Mouse (Mus musculus) intestine, embryonic 16.5 days (tissue): Measurements from ENCODE around the gene D330045A20Rik. TPM values are rescaled to one million over a fixed set of nuclear protein-coding genes. Genes with fewer than 3 reads are reported as not detected.

Experiments
- ATAC-seq: fragments of 200-750 bp; cut with Nextera tagmentation; 2 replicates; pipeline ENCODE4 v1.8.0; 2017; ENCODE audit warnings: moderate TSS enrichment, moderate library complexity
- H3K27ac ChIP-seq: fragments of 300-500 bp; sonication (generic); 2 replicates; pipeline ENCODE4 v1.5.1; 2014; ENCODE audit warnings: mild to moderate bottlenecking, low read length
- H3K27me3 ChIP-seq: fragments of 300-500 bp; sonication (generic); replicated peaks from 2 replicates; pipeline ENCODE4 v1.6.1; 2014; ENCODE audit warnings: low read length, control low read depth, mixed read lengths; ENCODE audit not compliant: control insufficient read depth, insufficient read depth
- H3K36me3 ChIP-seq: fragments of 300-500 bp; sonication (generic); 2 replicates; pipeline ENCODE4 v1.6.1; 2014; ENCODE audit warnings: low read length, control low read depth; ENCODE audit not compliant: control insufficient read depth, insufficient read depth
- H3K4me1 ChIP-seq: fragments of 300-500 bp; sonication (generic); 2 replicates; pipeline ENCODE4 v1.6.1; 2014; ENCODE audit warnings: low read length, control low read depth, mixed read lengths; ENCODE audit not compliant: control insufficient read depth, insufficient read depth
- H3K4me2 ChIP-seq: fragments of 300-500 bp; sonication (generic); 2 replicates; pipeline ENCODE4 v1.6.1; 2014; ENCODE audit warnings: low read depth, low read length, control low read depth
- H3K4me3 ChIP-seq: fragments of 300-500 bp; sonication (generic); 2 replicates; pipeline ENCODE4 v1.5.1; 2014; ENCODE audit warnings: mild to moderate bottlenecking, low read length
- H3K9ac ChIP-seq: fragments of 300-500 bp; sonication (generic); 2 replicates; pipeline ENCODE4 v1.6.1; 2014; ENCODE audit warnings: low read depth, low read length
- H3K9me3 ChIP-seq: fragments of 300-500 bp; sonication (generic); 2 replicates; pipeline ENCODE4 v1.6.1; 2016; ENCODE audit warnings: low read length, control low read depth; ENCODE audit not compliant: control insufficient read depth
- WGBS: fragments of 180-500 bp; shearing (Covaris S2); extraction: QIAGEN DNeasy Blood & Tissue Kit; methylation state at CpG from one replicate; pipeline ENCODE4 v1.1.7; 2014; 5-methylcytosine and 5-hydroxymethylcytosine counted together
- polyA plus RNA-seq: library from polyadenylated mRNA; unstranded; fragments of >200 nt; fragmentation: Nextera tagmentation; extraction: Ambion mirVana; gene quantifications from 2 replicates; pipeline ENCODE4 v1.2.1, GENCODE M21; 2015

The D330045A20Rik gene
- polyA plus RNA-seq, 1 experiment from 2014 or later = 3.3 TPM

GRCm38 (mm10) chrX:139524303-139525091, 44.3 kb downstream of the D330045A20Rik start:
- Histone ChIP-seq H3K4me2 (peak overlapping the region; percentile 37; the same call in 1 of the 2 replicates), H3K27ac (peak overlapping the region; percentile 76), H3K9me3 (no peaks in the 10 kb centered on the region), H3K36me3 (no peaks in the 10 kb centered on the region), H3K4me1 (no peaks in the 10 kb centered on the region), H3K4me3 (no peak overlapping the region), H3K9ac (no peak overlapping the region), H3K27me3 (no peaks in the 10 kb centered on the region)
- peak; percentile 95 for ATAC-seq
- 63% methylated on average over 5 of the region's 5 CpGs for WGBS

DNA sequence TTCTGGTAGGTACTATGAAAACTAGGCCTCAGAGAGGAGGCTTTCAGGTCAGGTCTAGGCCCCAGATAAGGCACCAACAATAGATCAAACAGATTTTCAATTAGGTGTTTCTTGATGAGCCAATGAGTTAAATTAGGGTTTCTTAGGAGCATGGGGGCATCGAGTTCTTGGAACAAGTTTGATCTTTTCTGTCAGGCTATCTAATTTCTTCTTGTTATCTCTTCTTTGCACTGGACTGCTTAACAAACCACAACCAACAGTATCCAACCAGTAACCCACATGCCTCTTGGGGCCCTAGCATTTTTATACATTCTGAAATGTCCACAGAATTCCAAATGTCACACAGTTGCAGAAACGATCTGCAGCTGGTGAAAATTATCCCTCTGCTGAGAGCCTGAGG, 45.6 kb downstream of the D330045A20Rik start:
- no peak overlapping the region for H3K27ac ChIP-seq
- no peak overlapping the region for H3K4me3 ChIP-seq
- no peaks in the 10 kb centered on the region for H3K4me1 ChIP-seq
- 82% methylated on average over 2 of the region's 2 CpGs for WGBS
- H3K27me3 ChIP-seq = no peaks in the 10 kb centered on the region
- no peak for ATAC-seq
- H3K4me2 ChIP-seq = no peak overlapping the region
- H3K9me3 ChIP-seq = no peaks in the 10 kb centered on the region
- no peaks in the 10 kb centered on the region for H3K36me3 ChIP-seq
- no peak overlapping the region for H3K9ac ChIP-seq

DNA sequence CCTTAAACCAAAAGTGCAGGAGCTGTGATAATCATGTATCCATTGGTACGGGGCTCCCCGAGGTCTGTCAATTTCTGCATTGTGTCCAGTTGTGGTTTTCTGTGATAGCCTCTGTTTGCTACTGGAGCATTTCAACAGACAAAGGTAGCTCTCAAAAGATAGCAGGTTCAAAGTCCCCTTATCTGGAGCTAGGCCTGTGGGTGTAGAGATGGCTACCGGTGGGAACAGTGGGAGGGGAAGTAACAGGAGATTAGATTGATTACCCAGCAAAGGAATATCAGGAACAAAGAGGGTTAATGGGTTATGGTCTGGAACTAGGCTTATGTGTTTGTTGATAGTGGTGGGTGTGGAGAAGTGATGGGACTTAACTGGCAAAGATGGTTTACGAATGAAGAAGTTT, 46.8 kb downstream of the D330045A20Rik start:
- Histone ChIP-seq H3K27ac (no peak overlapping the region), H3K9ac (no peak overlapping the region), H3K9me3 (no peaks in the 10 kb centered on the region), H3K36me3 (no peaks in the 10 kb centered on the region), H3K4me1 (no peaks in the 10 kb centered on the region), H3K4me3 (no peak overlapping the region), H3K4me2 (no peak overlapping the region), H3K27me3 (no peaks in the 10 kb centered on the region)
- WGBS = 68% methylated on average over 4 of the region's 4 CpGs
- ATAC-seq = peak; percentile 65

DNA sequence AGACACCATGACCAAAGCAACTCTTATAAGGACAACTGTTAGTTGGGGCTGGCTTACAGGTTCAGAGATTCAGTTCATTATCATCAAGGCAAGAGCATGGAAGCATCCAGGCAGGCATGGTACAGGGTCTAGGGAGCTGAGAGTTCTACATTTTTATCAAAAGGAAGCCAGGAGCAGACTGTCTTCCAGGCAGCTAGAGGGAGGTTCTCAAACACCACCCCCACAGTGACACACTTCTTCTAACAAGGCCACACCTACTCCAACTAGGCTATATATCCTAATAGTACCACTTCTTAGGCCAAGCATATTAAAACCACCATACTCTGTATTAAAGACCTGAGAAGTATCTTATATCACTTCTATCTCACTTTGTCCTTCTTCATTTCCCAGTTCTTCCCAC, 49.5 kb downstream of the D330045A20Rik start:
- Histone ChIP-seq H3K4me2 (no peak overlapping the region), H3K4me3 (no peak overlapping the region), H3K27me3 (no peaks in the 10 kb centered on the region), H3K4me1 (no peaks in the 10 kb centered on the region), H3K9ac (no peak overlapping the region), H3K27ac (no peak overlapping the region), H3K9me3 (no peaks in the 10 kb centered on the region), H3K36me3 (no peaks in the 10 kb centered on the region)
- no peak for ATAC-seq

- Histone ChIP-seq H3K36me3 (no peaks in the 10 kb centered on the region), H3K4me3 (no peak overlapping the region), H3K4me2 (no peak overlapping the region), H3K27ac (no peak overlapping the region), H3K9me3 (no peaks in the 10 kb centered on the region), H3K4me1 (no peaks in the 10 kb centered on the region), H3K9ac (no peak overlapping the region), H3K27me3 (no peaks in the 10 kb centered on the region)
- 72% methylated on average over 4 of the region's 4 CpGs for WGBS
- ATAC-seq = no peak
Observed at GRCm38 (mm10) chrX:139532293-139532692, 52.1 kb downstream of the D330045A20Rik start.

GRCm38 (mm10) chrX:139537641-139538397, 57.7 kb downstream of the D330045A20Rik start:
- ATAC-seq = peak; percentile 73
- 68% methylated on average over 5 of the region's 5 CpGs for WGBS

DNA sequence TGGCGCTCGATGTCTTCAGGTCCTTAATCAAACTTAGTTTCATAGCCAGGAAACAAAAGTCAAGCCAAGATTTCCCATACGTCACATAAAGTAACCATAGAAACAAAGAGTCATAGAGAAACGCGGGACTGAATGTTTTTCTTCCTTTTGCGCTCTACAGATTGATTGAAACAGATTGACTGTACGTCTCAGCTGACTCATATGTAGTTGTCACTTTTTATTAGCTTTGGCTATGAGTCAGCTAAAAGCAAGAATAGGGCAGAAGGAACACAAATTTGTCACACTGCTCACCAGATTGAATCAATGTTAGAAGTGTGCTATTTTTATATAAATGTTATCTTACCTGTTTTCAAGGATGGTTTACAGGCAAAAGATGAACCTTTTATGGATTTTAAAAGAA, 63.6 kb downstream of the D330045A20Rik start:
- H3K27ac ChIP-seq = no peak overlapping the region
- WGBS = 76% methylated on average over 7 of the region's 7 CpGs
- no peak for ATAC-seq
- H3K9ac ChIP-seq = no peak overlapping the region
- no peaks in the 10 kb centered on the region for H3K36me3 ChIP-seq
- H3K4me2 ChIP-seq = no peak overlapping the region
- no peaks in the 10 kb centered on the region for H3K9me3 ChIP-seq
- H3K4me3 ChIP-seq = no peak overlapping the region
- no peaks in the 10 kb centered on the region for H3K27me3 ChIP-seq
- H3K4me1 ChIP-seq = no peaks in the 10 kb centered on the region

More at GRCm38 (mm10) chrX:139537641-139538397, 57.7 kb downstream of the D330045A20Rik start:
- H3K9ac ChIP-seq = no peak overlapping the region
- H3K9me3 ChIP-seq = no peaks in the 10 kb centered on the region
- H3K4me1 ChIP-seq = no peaks in the 10 kb centered on the region
- H3K4me2 ChIP-seq = no peak overlapping the region
- H3K27me3 ChIP-seq = no peaks in the 10 kb centered on the region
- H3K4me3 ChIP-seq = no peak overlapping the region
- no peak overlapping the region; the same call in 1 of the 2 replicates for H3K27ac ChIP-seq
- H3K36me3 ChIP-seq = no peaks in the 10 kb centered on the region

GRCm38 (mm10) chrX:139550456-139550855, 70.3 kb downstream of the D330045A20Rik start:
- no peak overlapping the region for H3K4me2 ChIP-seq
- H3K36me3 ChIP-seq = no peaks in the 10 kb centered on the region
- no peaks in the 10 kb centered on the region for H3K27me3 ChIP-seq
- peak; percentile 76; the same call in 1 of the 2 replicates for ATAC-seq
- H3K4me3 ChIP-seq = no peak overlapping the region
- no peak overlapping the region for H3K9ac ChIP-seq
- no peaks in the 10 kb centered on the region for H3K4me1 ChIP-seq
- 73% methylated on average over 5 of the region's 5 CpGs for WGBS
- H3K9me3 ChIP-seq = no peaks in the 10 kb centered on the region
- H3K27ac ChIP-seq = no peak overlapping the region

GRCm38 (mm10) chrX:139552090-139552489, 71.9 kb downstream of the D330045A20Rik start:
- ATAC-seq = no peak
- no peak overlapping the region for H3K9ac ChIP-seq

More at GRCm38 (mm10) chrX:139552090-139552489, 71.9 kb downstream of the D330045A20Rik start:
- WGBS = 78% methylated on average over 2 of the region's 2 CpGs
- no peak overlapping the region for H3K4me3 ChIP-seq
- no peaks in the 10 kb centered on the region for H3K36me3 ChIP-seq
- H3K27me3 ChIP-seq = no peaks in the 10 kb centered on the region
- H3K4me2 ChIP-seq = no peak overlapping the region
- H3K27ac ChIP-seq = no peak overlapping the region
- H3K9me3 ChIP-seq = no peaks in the 10 kb centered on the region
- H3K4me1 ChIP-seq = no peaks in the 10 kb centered on the region
